Comparison of ENCODE assay signal across 8 mouse cellular contexts in the genomic region with DNA sequence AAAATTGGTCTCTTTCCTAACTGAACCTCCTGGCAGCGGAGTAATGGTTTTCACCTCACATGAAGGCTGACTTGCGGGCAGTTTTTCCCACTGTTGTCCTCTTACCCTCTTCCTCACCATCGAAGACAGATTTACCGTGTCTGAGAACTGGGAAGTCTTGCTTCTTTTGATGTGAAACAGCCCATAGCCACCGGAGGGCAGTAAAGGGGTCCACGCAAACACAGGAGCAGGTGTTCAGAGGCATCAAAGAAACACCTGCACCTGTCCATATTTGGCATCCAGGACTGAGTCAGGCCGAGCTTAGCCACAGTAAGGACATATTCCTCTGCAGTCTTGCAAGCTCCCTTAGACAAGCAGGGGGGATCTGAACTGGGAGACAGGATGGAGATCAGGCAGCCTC. TPM values are rescaled to one million over a fixed set of nuclear protein-coding genes. Genes with fewer than 3 reads are reported as not detected.
DNase-seq lines count a peak whose midpoint lies in the region; ATAC-seq and TF ChIP-seq lines count a peak whose summit lies in the region.

No protein-coding gene starts in this region.

- H3K36me3 ChIP-seq in hindbrain, postnatal 0 days (ENCODE audit: insufficient read depth, low read length): no peaks in the 10 kb centered on the region
- no peaks in the 10 kb centered on the region for H3K36me3 ChIP-seq in stomach, postnatal 0 days (ENCODE audit: control insufficient read depth, insufficient read depth, low read length)

- H3K9me3 ChIP-seq in hindbrain, postnatal 0 days (ENCODE audit: low read length): no peaks in the 10 kb centered on the region
- H3K9me3 ChIP-seq in stomach, postnatal 0 days (ENCODE audit: control insufficient read depth, low read length): no peaks in the 10 kb centered on the region

- H3K9ac ChIP-seq in hindbrain, postnatal 0 days (replicated peaks; ENCODE audit: low read length): no peak overlapping the region
- H3K9ac ChIP-seq in stomach, postnatal 0 days (ENCODE audit: low read length): peak overlapping the region; percentile 47; the same call in 1 of the 2 replicates

- no peak overlapping the region for H3K4me3 ChIP-seq in hindbrain, postnatal 0 days (ENCODE audit: low read length)
- peak overlapping the region; percentile 26; the same call in 1 of the 2 replicates for H3K4me3 ChIP-seq in stomach, postnatal 0 days (ENCODE audit: low read depth, low read length)

- ATAC-seq in hindbrain, postnatal 0 days: no peak
- ATAC-seq in stomach, postnatal 0 days (ENCODE audit: low FRiP score, low TSS enrichment): no peak

- no peaks in the 10 kb centered on the region for H3K27me3 ChIP-seq in hindbrain, postnatal 0 days (ENCODE audit: insufficient read depth, low read length)
- H3K27me3 ChIP-seq in stomach, postnatal 0 days (ENCODE audit: control insufficient read depth, insufficient read depth, low read length): no peaks in the 10 kb centered on the region

- DNase-seq in cerebellum, adult 9-10 months: peak; percentile 24
- no peak for DNase-seq in cerebellum, adult 9-11 months
- peak; percentile 32 for DNase-seq in thymus, postnatal 4 days
- no peak for DNase-seq in thymus, postnatal 10 days (ENCODE audit: low spot score in 2 of 2)
- DNase-seq in hindbrain, postnatal 0 days (ENCODE audit: low spot score): peak; percentile 52
- DNase-seq in stomach, postnatal 0 days (ENCODE audit: low spot score): peak; percentile 25
- no peak for DNase-seq in right cerebral cortex, adult 18-20 months
- DNase-seq in urinary bladder, adult 2 months (ENCODE audit: low spot score): no peak

- H3K27ac ChIP-seq in hindbrain, postnatal 0 days: no peak overlapping the region
- H3K27ac ChIP-seq in stomach, postnatal 0 days (replicated peaks): no peak overlapping the region

- WGBS in hindbrain, postnatal 0 days: 12% methylated on average over 7 of the region's 7 CpGs
- WGBS in stomach, postnatal 0 days: 11% methylated on average over 7 of the region's 7 CpGs

- no peak for TF ChIP-seq EP300 in stomach, postnatal 0 days (optimal IDR thresholded peaks at IDR 0.05)

- H3K4me2 ChIP-seq in hindbrain, postnatal 0 days (ENCODE audit: low read depth, low read length): peak overlapping the region; percentile 47; the same call in 1 of the 2 replicates
- H3K4me2 ChIP-seq in stomach, postnatal 0 days (replicated peaks; ENCODE audit: low read depth): peak overlapping the region; percentile 48

- peak; percentile 47 for TF ChIP-seq CTCF in hindbrain, postnatal 0 days (IDR thresholded peaks at IDR 0.05; ENCODE audit: low read depth)
- peak; percentile 53 for TF ChIP-seq CTCF in stomach, postnatal 0 days (IDR thresholded peaks at IDR 0.05; ENCODE audit: low read depth)

- peaks cover 4% of the 10 kb centered on the region; the same call in 1 of the 2 replicates for H3K4me1 ChIP-seq in hindbrain, postnatal 0 days (ENCODE audit: insufficient read depth, low read length)
- H3K4me1 ChIP-seq in stomach, postnatal 0 days (replicated peaks; ENCODE audit: control insufficient read depth, insufficient read depth): peaks cover 2% of the 10 kb centered on the region; the same call in 1 of the 2 replicates

RNA-seq across cellular contexts. Expression of gene 4933402J07Rik, which starts 7.2 kb away (rescaled TPM):
- not detected in 2 replicates for total RNA-seq in hindbrain, postnatal 0 days (2014; rRNA removed)
- not detected in 2 replicates for polyA plus RNA-seq in hindbrain, postnatal 0 days (2015; fragmentation: Nextera tagmentation; extraction: Ambion mirVana)
- polyA plus RNA-seq in stomach, postnatal 0 days (2015; fragmentation: Nextera tagmentation; extraction: Ambion mirVana): not detected in 2 replicates
- polyA plus RNA-seq in urinary bladder, adult 2 months (2012; rRNA removed): not detected in 2 replicates

Comparison
In these comparisons a context has a peak if more than half of its experiments do, and no peak if none do; other contexts are left out.
1. DNase-seq: peak in cerebellum, adult 9-10 months (single experiment), thymus, postnatal 4 days (single experiment), hindbrain, postnatal 0 days (single experiment) and stomach, postnatal 0 days (single experiment); none in cerebellum, adult 9-11 months (single experiment), thymus, postnatal 10 days (0 of 2), right cerebral cortex, adult 18-20 months (single experiment) and urinary bladder, adult 2 months (single experiment).